Mouse (Mus musculus) left cerebral cortex, postnatal 14 days (tissue): ENCODE data around the gene Espn. TPM values are rescaled to one million over a fixed set of nuclear protein-coding genes. Genes with fewer than 3 reads are reported as not detected.

Source experiments
- DNase-seq, 2 experiments: peaks; one replicate each; pipeline ENCODE4 v3.0.0; 2021 to 2022; ENCODE audit warnings: low spot score in 2 of 2, mixed read lengths in 1 of 2
- intact Hi-C: fragments of 180-260 bp; cut with DNase I; formaldehyde crosslinking; loops from one replicate; pipeline ENCODE4 v1.15.1; 2025
- long read RNA-seq, 2 experiments: library from polyadenylated mRNA; stranded (forward); transcript quantifications; one replicate each; pipeline ENCODE4 v2.0.0; 2021
- total RNA-seq, 2 experiments: library from RNA; stranded (reverse); gene quantifications; 2 replicates each; pipeline ENCODE4 v1.2.3; 2021

Gene Espn
- total RNA-seq = under 1 TPM; 0.24 to 0.44 TPM
- long read RNA-seq, experiment 1, partial matches to known transcripts = 0 of 1 reads
- long read RNA-seq, experiment 1, other reads (novel, unspliced or antisense) = 1 of 1 reads
- long read RNA-seq, experiment 2 = 0 reads

DNA sequence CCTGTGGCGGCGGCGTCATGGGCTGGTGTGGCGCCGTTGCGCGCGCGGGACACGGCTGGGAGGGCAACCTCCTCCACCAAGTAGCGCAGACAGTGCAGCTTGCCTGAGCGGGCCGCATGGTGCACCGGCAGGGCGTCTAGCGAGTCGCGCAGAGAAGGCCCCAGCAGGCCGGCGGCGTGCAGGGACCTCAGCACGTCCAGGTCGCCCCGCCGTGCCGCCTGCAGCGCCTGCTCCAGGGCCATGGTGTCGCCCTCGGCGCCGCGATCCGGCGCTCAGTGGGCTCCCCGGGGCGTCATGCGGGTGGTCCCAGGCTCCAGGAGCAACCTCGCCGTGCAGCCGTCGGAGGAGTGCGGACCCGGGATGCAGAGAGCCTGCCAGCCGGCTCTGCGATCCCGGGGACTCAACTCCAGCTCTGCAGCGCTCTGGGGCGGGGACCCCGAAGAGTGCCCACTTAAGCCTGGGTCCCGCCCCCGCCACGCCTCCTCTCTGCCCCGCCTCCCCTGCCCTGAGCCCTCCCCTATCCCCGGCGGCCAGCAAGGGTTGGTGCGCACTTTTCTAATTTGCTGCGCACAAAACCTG lies at the start of gene Espn:
TSS of gene Espn (minus strand) at position 406 of the 579 bp plus-strand sequence.
- DNase-seq = no peak
- intact Hi-C loops = no loop called here

GRCm38 (mm10) chr4:152201492-152201891 lies 49.3 kb upstream of the Espn start:
- intact Hi-C loops = no loop called here

DNA sequence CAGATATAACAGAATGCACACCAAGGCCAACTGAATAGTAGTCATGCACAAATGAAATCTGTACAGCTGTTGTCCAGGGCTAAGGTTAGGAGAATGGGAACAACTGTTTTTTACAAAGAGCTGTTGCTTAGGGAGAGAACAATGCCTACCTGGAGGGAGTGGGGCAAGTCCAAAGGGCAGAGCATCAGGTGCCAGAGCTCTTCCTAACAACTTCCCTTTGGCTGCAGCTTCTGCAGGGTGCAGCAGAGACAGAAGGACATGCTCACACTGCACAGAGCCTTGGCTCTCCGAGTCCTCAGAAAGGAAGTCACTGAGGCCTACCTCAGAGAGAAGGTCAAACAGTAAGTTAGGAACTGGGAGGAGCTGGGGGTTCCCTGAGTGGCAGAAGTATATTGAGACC lies 47.4 kb upstream of the Espn start:
- intact Hi-C loops = no loop called here
- no peak for DNase-seq

More at GRCm38 (mm10) chr4:152201492-152201891, 49.3 kb upstream of the Espn start:
- no peak for DNase-seq

- no peak for DNase-seq
- intact Hi-C loops = no loop called here
Measured at GRCm38 (mm10) chr4:152197545-152197944, 45.4 kb upstream of the Espn start.

DNA sequence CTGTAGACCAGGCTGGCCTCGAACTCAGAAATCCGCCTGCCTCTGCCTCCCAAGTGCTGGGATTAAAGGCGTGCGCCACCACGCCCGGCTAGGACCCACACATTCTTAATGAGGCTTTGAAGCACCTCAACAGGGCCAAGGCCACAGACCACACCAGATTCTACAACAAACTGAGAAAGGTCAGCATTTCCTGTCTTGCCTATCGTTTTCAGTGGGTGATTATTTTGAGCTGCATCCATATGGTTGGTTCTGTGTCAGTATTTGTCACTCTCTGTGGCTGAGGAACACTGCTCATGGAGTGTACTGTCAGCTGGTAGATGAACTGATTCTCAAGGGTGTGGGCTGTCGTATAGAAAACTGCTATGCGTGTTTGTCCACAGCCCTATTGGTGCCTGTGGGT lies 44.1 kb upstream of the Espn start:
- no peak for DNase-seq
- intact Hi-C loops = no loop called here

DNA sequence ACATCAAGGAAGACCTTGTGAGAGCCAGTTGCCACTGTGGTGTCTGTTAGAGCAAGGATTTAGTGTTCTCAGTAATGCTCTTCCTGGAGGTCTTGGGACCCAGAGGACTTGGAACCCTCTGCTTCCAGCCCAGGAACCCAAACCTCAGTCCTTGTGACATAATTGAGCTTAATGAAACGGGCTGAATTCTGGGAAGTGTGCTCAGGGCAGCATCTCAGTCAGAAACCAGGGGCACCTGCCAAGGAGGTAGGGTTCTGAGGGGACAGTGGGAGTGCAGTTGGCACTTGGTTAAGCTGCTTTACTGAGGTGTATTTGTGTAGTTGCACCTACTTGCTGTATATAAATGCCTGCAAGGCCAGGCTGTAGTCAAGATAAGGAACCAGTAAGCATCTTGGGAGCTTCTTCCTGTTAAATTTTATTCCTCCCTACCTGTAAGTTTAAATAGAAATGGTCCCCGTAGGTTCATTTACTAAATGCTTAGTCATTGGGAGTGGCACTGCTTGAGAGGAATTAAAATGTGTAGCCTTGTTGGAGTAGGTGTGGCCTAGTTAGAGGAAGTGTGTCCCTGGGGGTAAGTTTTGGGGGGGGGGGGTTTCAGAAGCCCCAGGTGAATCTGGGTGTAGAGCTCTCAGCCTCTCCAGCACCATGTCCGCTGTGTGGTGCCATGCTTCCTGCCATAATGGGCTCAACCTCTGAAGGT lies 42.5 kb upstream of the Espn start:
- DNase-seq = no peak
- intact Hi-C loops = no loop called here

DNA sequence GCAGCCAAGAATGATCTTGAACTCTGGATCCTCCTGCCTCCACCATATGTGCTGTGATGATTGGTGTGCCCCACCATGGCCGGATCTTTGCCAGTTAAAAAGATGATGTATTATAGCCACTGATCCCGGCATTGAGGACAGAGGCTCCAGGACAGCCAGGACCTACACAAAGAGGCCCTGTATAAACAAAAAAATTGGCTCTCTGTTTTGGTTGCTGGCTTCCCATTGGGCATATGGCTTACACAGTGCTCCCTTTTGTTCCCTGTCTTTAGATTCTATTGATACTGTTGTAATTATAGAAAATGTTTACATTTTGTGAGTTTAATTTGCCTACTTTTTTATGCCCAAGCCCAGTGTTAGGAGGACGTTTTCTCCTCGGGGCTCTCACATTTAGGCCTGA lies 40.4 kb upstream of the Espn start:
- intact Hi-C loops = no loop called here
- DNase-seq = no peak

- DNase-seq = no peak
- intact Hi-C loops = no loop called here
Measured at GRCm38 (mm10) chr4:152190701-152191100, 38.5 kb upstream of the Espn start.

DNA sequence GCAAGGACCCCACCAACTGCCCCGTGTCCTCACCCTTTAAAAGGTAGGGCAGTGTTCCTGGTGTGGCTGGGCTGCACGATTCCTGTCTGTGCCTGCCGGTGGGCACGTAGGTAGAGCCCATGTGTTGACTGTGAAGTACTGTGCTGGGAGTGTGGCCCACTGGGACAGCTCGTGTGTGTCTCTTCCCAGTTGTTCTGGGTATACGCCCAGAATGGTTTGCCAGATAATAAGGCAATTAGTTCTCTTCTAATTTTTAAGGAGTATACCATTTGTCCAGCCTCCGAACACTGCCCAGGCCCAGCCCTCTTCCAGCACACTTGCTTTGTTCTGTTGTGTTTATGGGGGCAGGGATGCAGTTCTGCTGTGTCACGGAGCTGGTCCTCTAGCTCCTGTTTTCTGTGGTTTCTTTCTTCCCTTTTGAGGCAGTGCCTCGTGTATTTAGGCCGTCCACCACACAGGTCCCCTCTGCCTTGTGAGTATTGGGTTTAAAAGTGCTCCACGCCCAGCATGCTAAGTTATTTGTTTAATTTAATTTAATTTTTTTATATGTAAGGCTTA lies 38.0 kb upstream of the Espn start:
- DNase-seq = no peak
- intact Hi-C loops = no loop called here

DNA sequence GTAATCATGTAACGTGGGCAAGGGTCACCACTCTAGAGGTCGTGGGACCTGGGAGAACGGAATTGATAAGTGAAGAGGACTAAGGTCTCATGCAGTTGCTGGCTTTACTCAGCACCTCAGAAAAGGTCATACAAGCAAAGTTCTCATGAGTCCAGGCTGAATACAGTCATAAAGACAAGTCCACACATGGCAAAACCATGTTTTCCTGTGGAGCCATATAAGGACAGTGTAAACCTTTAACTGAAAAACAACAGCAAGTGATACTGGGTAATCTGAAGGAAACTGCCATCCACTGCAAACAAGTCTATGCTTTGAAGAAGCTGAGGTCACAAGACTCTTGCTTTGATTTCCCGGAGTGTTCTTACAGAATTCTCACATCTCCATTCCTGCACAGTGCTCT lies 37.5 kb upstream of the Espn start:
- intact Hi-C loops = no loop called here
- no peak for DNase-seq

GRCm38 (mm10) chr4:152189071-152189470 lies 36.9 kb upstream of the Espn start:
- no peak for DNase-seq
- intact Hi-C loops = no loop called here

GRCm38 (mm10) chr4:152188651-152189050 lies 36.5 kb upstream of the Espn start:
- no peak for DNase-seq
- intact Hi-C loops = no loop called here

DNA sequence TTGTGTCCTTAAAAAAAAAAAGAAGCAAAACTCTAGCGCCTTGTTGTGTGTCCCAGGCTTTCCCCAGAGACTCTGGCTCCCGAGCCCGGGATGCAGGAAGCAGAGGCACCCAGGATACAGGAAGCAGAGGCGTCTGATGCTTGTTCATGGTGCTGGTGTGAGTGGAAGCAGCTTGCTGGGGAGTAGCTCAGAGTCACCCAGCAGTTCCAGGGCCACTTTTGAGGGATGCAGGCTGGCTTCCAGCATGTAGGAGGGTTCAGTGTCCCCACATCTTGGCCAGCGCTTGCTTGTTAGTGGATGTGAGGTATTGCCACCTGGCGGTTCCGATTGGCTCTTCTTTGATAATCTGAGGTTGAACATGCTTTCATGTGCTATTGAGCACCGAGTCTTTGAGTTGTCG lies 35.0 kb upstream of the Espn start:
- intact Hi-C loops = no loop called here
- DNase-seq = no peak

- no peak for DNase-seq
- intact Hi-C loops = no loop called here
Measured at GRCm38 (mm10) chr4:152186205-152187082, 34.3 kb upstream of the Espn start.

GRCm38 (mm10) chr4:152185510-152186204 lies 33.5 kb upstream of the Espn start:
- DNase-seq = no peak
- intact Hi-C loops = no loop called here

DNA sequence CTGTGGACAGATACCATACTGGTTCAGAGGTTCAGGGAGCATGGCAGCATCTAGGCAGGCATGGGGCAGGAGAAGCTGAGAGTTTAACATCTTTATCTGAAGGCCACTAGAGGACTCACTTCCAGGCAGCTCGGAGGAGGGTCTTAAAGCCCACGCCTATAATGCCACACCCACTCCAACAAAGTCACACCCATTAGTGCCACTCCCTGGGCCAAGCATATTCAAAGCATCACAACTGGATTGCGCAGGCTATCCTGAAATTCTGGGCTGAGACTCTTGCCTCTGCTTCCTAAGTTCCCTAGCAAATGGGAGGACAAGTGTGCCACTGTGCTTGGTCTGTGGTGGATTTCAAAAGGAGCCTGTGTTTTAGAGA lies 33.0 kb upstream of the Espn start:
- DNase-seq = no peak
- intact Hi-C loops = no loop called here

DNA sequence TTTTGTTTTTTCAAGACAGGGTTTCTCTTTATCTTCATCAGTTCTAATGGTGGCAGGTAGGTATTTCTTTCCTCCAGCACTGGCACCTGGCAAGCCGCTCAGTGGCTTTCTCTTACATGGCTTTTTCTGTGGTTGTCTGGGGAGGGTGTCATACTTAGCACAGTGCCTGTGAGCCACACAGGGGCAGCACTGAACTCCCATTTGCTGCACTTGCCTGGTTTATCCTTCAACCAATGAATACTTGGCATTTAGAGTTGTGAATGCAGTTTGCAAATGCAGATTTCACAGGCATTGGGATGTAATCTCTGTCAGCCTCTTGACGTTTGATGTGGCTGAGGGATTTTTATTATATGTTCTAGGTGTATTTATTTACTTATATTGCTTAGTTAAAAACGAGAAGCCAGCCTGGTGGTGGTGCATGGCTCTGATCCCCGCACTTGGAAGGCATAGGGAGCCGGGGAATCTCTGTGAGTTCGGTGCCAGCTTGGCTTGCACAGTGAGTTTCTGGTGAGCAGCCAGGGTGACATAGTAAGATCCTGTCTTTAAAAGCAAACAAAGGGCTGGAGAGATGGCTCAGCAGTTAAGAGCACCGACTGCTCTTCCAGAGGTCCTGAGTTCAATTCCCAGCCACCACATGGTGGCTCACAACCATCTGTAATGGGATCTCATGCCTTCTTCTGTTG lies 32.3 kb upstream of the Espn start:
- intact Hi-C loops = no loop called here
- DNase-seq = peak; percentile 63 to 68

GRCm38 (mm10) chr4:152182205-152182604 lies 30.0 kb upstream of the Espn start:
- intact Hi-C loops = no loop called here
- DNase-seq = no peak
